Mouse (Mus musculus) heart, adult 2 months (tissue): ENCODE data around the gene Trim2. TPM values are rescaled to one million over a fixed set of nuclear protein-coding genes. Genes with fewer than 3 reads are reported as not detected.
A peak's percentile ranks its signal among the peaks of the same experiment; 100 is the strongest.

Experiments
- DNase-seq, 2 experiments: peaks; one replicate each; pipeline ENCODE4 v3.0.0; 2021
- H3K27ac ChIP-seq: fragments of 200-600 bp; 2 replicates; pipeline ENCODE4 v1.8.1; 2022
- H3K27me3 ChIP-seq: fragments of 200-500 bp; 2 replicates; pipeline ENCODE4 v1.6.1; 2012; ENCODE audit warnings: mild to moderate bottlenecking, low read length, inconsistent platforms, mixed read lengths; ENCODE audit not compliant: control insufficient read depth, insufficient read depth
- H3K36me3 ChIP-seq: fragments of 200-500 bp; 2 replicates; pipeline ENCODE4 v1.6.1; 2012; ENCODE audit warnings: low read length, inconsistent platforms; ENCODE audit not compliant: control insufficient read depth, insufficient read depth
- H3K4me1 ChIP-seq: fragments of 200-500 bp; 2 replicates; pipeline ENCODE4 v1.6.1; 2011; ENCODE audit warnings: low read length; ENCODE audit not compliant: control insufficient read depth, insufficient read depth
- H3K4me3 ChIP-seq: fragments of 200-600 bp; 2 replicates; pipeline ENCODE4 v1.8.1; 2022
- H3K79me2 ChIP-seq: fragments of 200-500 bp; replicated peaks from 2 replicates; pipeline ENCODE4 v1.6.1; 2012; ENCODE audit warnings: mild to moderate bottlenecking, inconsistent platforms, low read length, moderate library complexity, mixed read lengths; ENCODE audit not compliant: control insufficient read depth, insufficient read depth
- H3K9ac ChIP-seq: fragments of 200-500 bp; 2 replicates; pipeline ENCODE4 v1.6.1; 2012; ENCODE audit warnings: low read depth, mild to moderate bottlenecking, control low read depth, inconsistent platforms, low read length, mixed read lengths
- CTCF ChIP-seq: fragments of 200-600 bp; IDR thresholded peaks from 2 replicates; pipeline ENCODE4 v1.8.1; 2022; ENCODE audit warnings: antibody characterized with exemption, mild to moderate bottlenecking, moderate library complexity
- EP300 ChIP-seq: fragments of 200-500 bp; IDR thresholded peaks from 2 replicates; pipeline ENCODE4 v1.6.1; 2011; ENCODE audit warnings: low read depth, low read length, control low read depth; ENCODE audit not compliant: insufficient read depth
- POLR2A ChIP-seq: fragments of 200-500 bp; IDR thresholded peaks from 2 replicates; pipeline ENCODE4 v1.6.1; 2011; ENCODE audit warnings: mild to moderate bottlenecking, low read depth, low read length, control low read depth; ENCODE audit not compliant: insufficient read depth
- WGBS: fragments of 180-500 bp; shearing (Covaris S2); methylation state at CpG from one replicate; pipeline ENCODE4 v1.1.7; 2018; 5-methylcytosine and 5-hydroxymethylcytosine counted together
- intact Hi-C: fragments of 180-260 bp; cut with DNase I; formaldehyde crosslinking; loops from one replicate; pipeline ENCODE4 v1.15.1; 2025
- polyA plus RNA-seq: library from polyadenylated mRNA; depleted of rRNA; stranded (reverse); fragments of >200 nt; gene quantifications from 2 replicates; pipeline ENCODE4 v1.2.3, GENCODE M21; 2012
- total RNA-seq, 2 experiments: library from RNA; stranded (reverse); gene quantifications; 2 replicates each; pipeline ENCODE4 v1.2.3; 2021

Trim2 gene
- total and polyA plus RNA-seq, 3 experiments = 4.7 to 5.7 (median 5.2) TPM

DNA sequence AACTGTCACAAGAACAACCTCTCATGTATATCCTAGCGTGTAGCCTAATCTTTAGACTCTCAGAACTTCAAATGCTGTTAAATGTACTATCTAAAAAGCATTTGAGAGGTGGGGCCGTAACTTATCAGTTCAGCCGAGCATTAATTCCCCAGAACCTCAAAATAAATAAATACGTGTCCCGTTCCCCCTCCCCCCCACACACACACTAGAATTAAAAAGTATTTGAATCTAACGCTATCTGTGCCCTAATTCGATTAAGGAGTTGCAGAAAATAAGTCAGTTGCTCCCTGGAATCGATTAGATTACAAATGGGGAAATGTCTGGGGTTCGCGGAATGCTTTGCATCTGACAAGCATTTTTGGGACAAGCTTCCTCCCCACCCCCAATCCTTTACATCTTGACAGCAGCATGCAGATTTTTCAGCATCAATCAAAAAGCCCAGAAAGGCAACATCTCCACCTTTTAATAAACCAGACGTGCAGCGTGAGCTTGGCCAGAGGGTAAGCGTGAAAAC lies 48.1 kb downstream of the Trim2 start:
- peaks cover 2% of the 10 kb centered on the region; the same call in 1 of the 2 replicates for H3K79me2 ChIP-seq
- WGBS = 25% methylated on average over 13 of the region's 13 CpGs
- H3K27me3 ChIP-seq = no peaks in the 10 kb centered on the region
- no peaks in the 10 kb centered on the region for H3K36me3 ChIP-seq
- peak overlapping the region; percentile 59; the same call in 1 of the 2 replicates for H3K9ac ChIP-seq
- H3K27ac ChIP-seq = no peak overlapping the region
- intact Hi-C loops = loop anchor here (1.0 to 2.0 kb wide), 3 partner anchors 30 to 83 kb away; no protein-coding TSS in a partner anchor
- peak overlapping the region; percentile 91 for H3K4me3 ChIP-seq
- no peak for DNase-seq
- H3K4me1 ChIP-seq = peaks cover 1% of the 10 kb centered on the region; the same call in 1 of the 2 replicates
- no peak for TF ChIP-seq EP300
- TF ChIP-seq POLR2A = no peak
- no peak for TF ChIP-seq CTCF

DNA sequence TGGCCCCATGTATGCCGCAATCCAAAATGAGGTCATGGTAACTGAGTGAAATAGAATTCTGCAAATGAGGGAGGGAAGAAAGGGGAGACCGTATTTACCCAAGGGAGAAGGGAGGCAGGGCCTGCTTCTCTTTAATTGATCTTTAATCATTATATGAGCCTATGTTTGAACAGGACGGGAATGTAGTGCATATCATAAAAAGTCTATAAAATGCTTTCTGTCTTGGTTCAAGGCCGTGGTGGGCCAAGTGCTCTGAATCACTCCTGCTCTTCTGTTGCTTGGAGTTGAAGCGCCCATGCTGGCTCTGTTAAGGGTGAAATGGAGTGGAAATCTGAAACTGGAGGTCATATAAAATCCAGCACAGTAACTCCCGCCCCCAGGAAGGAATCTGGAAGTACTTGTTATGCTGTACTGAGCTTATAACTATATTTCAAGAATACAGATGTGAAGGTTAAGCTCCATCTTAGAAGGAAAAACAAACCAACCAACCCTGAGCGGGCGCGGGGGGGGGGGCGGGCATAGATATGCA lies 48.6 kb downstream of the Trim2 start:
- Histone ChIP-seq H3K36me3 (no peaks in the 10 kb centered on the region), H3K79me2 (peaks cover 2% of the 10 kb centered on the region; the same call in 1 of the 2 replicates), H3K9ac (no peak overlapping the region), H3K4me1 (peaks cover 1% of the 10 kb centered on the region; the same call in 1 of the 2 replicates), H3K27me3 (no peaks in the 10 kb centered on the region), H3K27ac (no peak overlapping the region), H3K4me3 (no peak overlapping the region)
- TF ChIP-seq POLR2A (no peak), EP300 (no peak), CTCF (no peak)
- WGBS = 72% methylated on average over 10 of the region's 10 CpGs
- no peak for DNase-seq
- intact Hi-C loops = loop anchor here (2.0 kb wide), 2 partner anchors 29 to 39 kb away; no protein-coding TSS in a partner anchor

DNA sequence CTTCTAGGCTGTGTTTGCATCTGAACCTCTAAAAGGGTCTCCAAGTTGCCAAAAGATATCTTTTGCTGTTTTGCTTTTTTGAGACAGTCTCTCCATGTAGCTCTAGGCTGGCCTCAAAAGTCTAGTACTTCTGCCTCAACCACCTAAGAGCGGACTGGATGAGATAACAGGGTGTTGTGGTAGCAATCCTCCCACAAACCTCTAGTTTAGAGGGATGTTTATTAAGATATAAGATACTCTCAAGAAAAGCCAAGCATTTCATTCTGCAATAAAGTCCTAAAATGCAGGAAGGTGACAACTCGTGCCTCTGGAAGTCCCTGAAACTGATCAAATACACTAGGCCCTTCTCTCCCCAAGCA lies 52.2 kb downstream of the Trim2 start:
- Histone ChIP-seq H3K27me3 (no peaks in the 10 kb centered on the region), H3K4me3 (no peak overlapping the region), H3K79me2 (peaks cover 2% of the 10 kb centered on the region; the same call in 1 of the 2 replicates), H3K4me1 (no peaks in the 10 kb centered on the region), H3K27ac (no peak overlapping the region), H3K9ac (no peak overlapping the region), H3K36me3 (no peaks in the 10 kb centered on the region)
- DNase-seq = no peak
- intact Hi-C loops = no loop called here
- WGBS = 98% methylated on average over 2 of the region's 2 CpGs
- TF ChIP-seq POLR2A (no peak), CTCF (no peak), EP300 (no peak)

DNA sequence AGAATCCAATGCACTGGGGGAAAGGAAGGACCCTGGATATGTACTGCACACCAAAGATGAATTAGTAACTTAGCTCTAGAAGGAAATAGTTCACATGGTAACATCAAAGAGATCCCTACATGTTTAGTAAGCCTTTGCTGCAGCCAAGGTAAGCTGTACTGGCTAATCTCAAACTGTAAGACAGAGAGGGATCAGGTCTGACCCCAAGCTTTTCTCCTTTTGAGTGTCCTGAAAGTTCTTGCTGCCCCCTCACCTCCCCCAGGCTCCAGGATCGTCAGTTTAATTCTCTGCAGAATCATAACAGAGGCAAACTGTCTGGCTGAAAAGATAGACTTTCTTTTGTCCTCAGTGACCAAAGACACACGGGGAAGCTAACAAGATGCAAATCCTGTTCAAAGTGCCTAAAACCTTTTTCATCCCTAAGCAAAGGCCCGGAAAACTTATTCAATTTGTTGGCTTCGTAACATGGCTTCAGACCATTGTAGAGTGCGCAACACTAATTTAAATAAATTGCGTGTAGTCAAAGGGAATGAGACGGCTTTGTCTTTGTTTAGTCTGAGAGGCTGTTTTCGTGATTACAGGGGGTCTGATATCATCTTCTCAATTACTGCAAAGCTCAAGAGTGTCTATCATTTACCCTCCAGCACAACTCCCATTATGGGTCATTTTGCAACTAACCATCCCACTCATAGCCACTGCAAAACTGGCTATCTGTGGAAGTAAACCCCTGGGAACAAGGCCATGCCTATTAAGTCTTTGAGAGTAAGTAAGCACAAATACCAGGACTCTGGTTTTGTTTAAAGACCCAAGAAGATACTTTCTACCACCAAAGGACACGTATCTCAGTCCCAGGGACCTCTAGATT lies 52.8 kb downstream of the Trim2 start:
- no peak for TF ChIP-seq EP300
- no peak for TF ChIP-seq POLR2A
- no peak for TF ChIP-seq CTCF
- H3K36me3 ChIP-seq = no peaks in the 10 kb centered on the region
- intact Hi-C loops = no loop called here
- 89% methylated on average over 9 of the region's 9 CpGs for WGBS
- H3K4me1 ChIP-seq = no peaks in the 10 kb centered on the region
- no peak overlapping the region for H3K9ac ChIP-seq
- DNase-seq = no peak
- peaks cover 2% of the 10 kb centered on the region; the same call in 1 of the 2 replicates for H3K79me2 ChIP-seq
- no peak overlapping the region for H3K4me3 ChIP-seq
- H3K27ac ChIP-seq = no peak overlapping the region
- no peaks in the 10 kb centered on the region for H3K27me3 ChIP-seq

DNA sequence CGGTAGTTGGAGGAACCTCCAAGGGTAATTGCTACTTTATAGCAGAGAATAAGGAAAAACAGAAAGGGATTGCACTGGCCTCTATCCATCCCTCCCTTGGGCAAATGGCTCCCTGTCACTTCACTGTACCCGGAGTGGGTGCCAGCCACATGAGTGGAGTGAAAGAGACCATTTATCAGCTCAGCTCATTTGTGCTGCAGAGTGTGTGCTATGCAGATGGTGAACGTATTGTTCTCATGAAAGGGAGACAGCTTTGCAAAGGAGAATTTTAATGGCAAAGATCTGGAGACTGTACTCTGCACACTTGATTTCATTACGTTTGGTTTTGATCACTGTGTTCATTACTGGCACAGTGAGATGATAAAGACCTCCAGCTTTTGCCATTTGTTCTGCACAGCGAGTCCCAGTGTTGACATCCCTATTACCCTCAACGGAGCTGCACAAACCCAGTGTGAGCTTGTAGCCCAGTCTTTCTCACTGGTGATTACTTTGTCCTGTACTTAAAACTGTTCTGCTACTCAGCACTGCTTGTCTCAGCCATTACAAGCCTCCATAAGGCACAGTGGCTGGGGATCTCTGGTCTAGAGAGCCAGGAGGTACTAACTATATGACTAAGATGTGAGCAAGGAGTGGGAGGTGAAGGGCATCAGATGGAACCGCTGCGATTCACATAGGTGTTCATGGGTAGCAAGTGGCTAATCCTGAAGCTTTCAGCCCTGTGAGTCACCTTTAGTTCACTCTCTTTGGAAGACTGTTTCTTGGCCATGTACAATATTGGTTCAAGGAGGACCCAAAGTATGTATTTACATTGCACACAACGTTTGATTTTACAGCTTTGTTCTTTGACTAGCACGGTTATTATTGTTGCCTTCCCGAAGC lies 53.7 kb downstream of the Trim2 start:
- DNase-seq = no peak
- 83% methylated on average over 11 of the region's 11 CpGs for WGBS
- peaks cover 2% of the 10 kb centered on the region; the same call in 1 of the 2 replicates for H3K79me2 ChIP-seq
- no peak overlapping the region for H3K27ac ChIP-seq
- H3K4me1 ChIP-seq = no peaks in the 10 kb centered on the region
- H3K36me3 ChIP-seq = no peaks in the 10 kb centered on the region
- no peaks in the 10 kb centered on the region for H3K27me3 ChIP-seq
- TF ChIP-seq EP300 = no peak
- TF ChIP-seq CTCF = no peak
- TF ChIP-seq POLR2A = no peak
- H3K4me3 ChIP-seq = no peak overlapping the region
- H3K9ac ChIP-seq = no peak overlapping the region
- intact Hi-C loops = no loop called here
